In genomic region chr13:73331736-73332135, GRCm38 (mm10) we compare ENCODE assay signal across 8 mouse cellular contexts. TPM values are rescaled to one million over a fixed set of nuclear protein-coding genes. Genes with fewer than 3 reads are reported as not detected.
DNase-seq lines count a peak whose midpoint lies in the region; ATAC-seq and TF ChIP-seq lines count a peak whose summit lies in the region.

No protein-coding gene starts in this region.

- H3K9me3 ChIP-seq in lung, embryonic 14.5 days (ENCODE audit: low read depth, low read length) = no peaks in the 10 kb centered on the region
- no peaks in the 10 kb centered on the region for H3K9me3 ChIP-seq in intestine, postnatal 0 days (ENCODE audit: control insufficient read depth)

- TF ChIP-seq POLR2A in embryonic fibroblast, embryonic 13.5 days (IDR thresholded peaks at IDR 0.05; ENCODE audit: low read depth, low read length) = no peak; the same call in 1 of the 2 replicates
- TF ChIP-seq POLR2A in olfactory bulb, adult 2 months (IDR thresholded peaks at IDR 0.05; ENCODE audit: insufficient read depth, low read depth, low read length) = no peak

- H3K27me3 ChIP-seq in lung, embryonic 14.5 days (ENCODE audit: insufficient read depth, low read length) = no peaks in the 10 kb centered on the region
- no peaks in the 10 kb centered on the region for H3K27me3 ChIP-seq in intestine, postnatal 0 days (replicated peaks; ENCODE audit: control insufficient read depth, insufficient read depth, low read length)

- peaks cover 2% of the 10 kb centered on the region; the same call in 1 of the 2 replicates for H3K4me1 ChIP-seq in lung, embryonic 14.5 days (ENCODE audit: insufficient read depth)
- H3K4me1 ChIP-seq in embryonic fibroblast, embryonic 13.5 days (ENCODE audit: control insufficient read depth, insufficient read depth, low read length) = 0 out of 2 replicates have a peak, but pooled peaks cover 4% of the 10 kb centered on the region
- peaks cover 4% of the 10 kb centered on the region; the same call in 1 of the 2 replicates for H3K4me1 ChIP-seq in intestine, postnatal 0 days (replicated peaks; ENCODE audit: control insufficient read depth, insufficient read depth, low read length)
- peaks cover 5% of the 10 kb centered on the region for H3K4me1 ChIP-seq in olfactory bulb, adult 2 months (ENCODE audit: control insufficient read depth, insufficient read depth, low read length)

- peak overlapping the region; percentile 94 for H3K9ac ChIP-seq in lung, embryonic 14.5 days
- H3K9ac ChIP-seq in intestine, postnatal 0 days (ENCODE audit: low read depth, low read length) = peak overlapping the region; percentile 79

- H3K4me2 ChIP-seq in lung, embryonic 14.5 days = peak overlapping the region; percentile 86
- H3K4me2 ChIP-seq in intestine, postnatal 0 days (replicated peaks; ENCODE audit: low read depth) = peak overlapping the region; percentile 81

- H3K27ac ChIP-seq in lung, embryonic 14.5 days (ENCODE audit: low read depth) = no peak overlapping the region
- no peak overlapping the region for H3K27ac ChIP-seq in embryonic fibroblast, embryonic 13.5 days (ENCODE audit: insufficient read depth, low read length)
- H3K27ac ChIP-seq in intestine, postnatal 0 days (ENCODE audit: low read depth, low read length) = no peak overlapping the region
- H3K27ac ChIP-seq in olfactory bulb, adult 2 months (ENCODE audit: insufficient read depth, low read depth, low read length) = no peak overlapping the region

- no peak for DNase-seq in lung, embryonic 14.5 days
- DNase-seq in lung, postnatal 14 days = no peak
- no peak for DNase-seq in right cerebral cortex, adult 18-20 months
- no peak for DNase-seq in kidney, adult 11 months
- DNase-seq in spleen, postnatal 10 days (ENCODE audit: low spot score in 2 of 2) = no peak

- TF ChIP-seq CTCF in lung, embryonic 14.5 days (IDR thresholded peaks at IDR 0.05; ENCODE audit: low read depth) = no peak
- no peak for TF ChIP-seq CTCF in embryonic fibroblast, embryonic 13.5 days (IDR thresholded peaks at IDR 0.05; ENCODE audit: borderline replicate concordance, insufficient read depth, low read length)
- no peak for TF ChIP-seq CTCF in intestine, postnatal 0 days (IDR thresholded peaks at IDR 0.05; ENCODE audit: low read depth)
- TF ChIP-seq CTCF in olfactory bulb, adult 2 months (IDR thresholded peaks at IDR 0.05; ENCODE audit: insufficient read depth, low read depth, low read length) = no peak

- H3K4me3 ChIP-seq in lung, embryonic 14.5 days (ENCODE audit: low read depth, low read length) = peak overlapping the region; percentile 82
- H3K4me3 ChIP-seq in embryonic fibroblast, embryonic 13.5 days (ENCODE audit: insufficient read depth, low read length) = peak overlapping the region; percentile 89
- H3K4me3 ChIP-seq in intestine, postnatal 0 days (ENCODE audit: low read depth, low read length) = peak overlapping the region; percentile 75
- H3K4me3 ChIP-seq in olfactory bulb, adult 2 months (ENCODE audit: insufficient read depth, low read depth, low read length) = peak overlapping the region; percentile 68; the same call in 1 of the 2 replicates

- WGBS in lung, embryonic 14.5 days = 39% methylated on average over 3 of the region's 3 CpGs
- 29% methylated on average over 3 of the region's 3 CpGs for WGBS in intestine, postnatal 0 days
- WGBS in olfactory bulb, adult 2 months = 53% methylated on average over 3 of the region's 3 CpGs

- no peak for ATAC-seq in lung, embryonic 14.5 days (ENCODE audit: insufficient read depth)
- ATAC-seq in intestine, postnatal 0 days = no peak

- H3K36me3 ChIP-seq in lung, embryonic 14.5 days (ENCODE audit: insufficient read depth) = 0 out of 2 replicates have a peak, but pooled peaks cover 3% of the 10 kb centered on the region
- H3K36me3 ChIP-seq in intestine, postnatal 0 days (ENCODE audit: control insufficient read depth, insufficient read depth) = no peaks in the 10 kb centered on the region; the same call in 1 of the 2 replicates

RNA-seq across cellular contexts. Expression of gene Ndufs6, which starts 3.4 kb away (rescaled TPM):
- 391 and 409 TPM in 2 replicates for polyA plus RNA-seq in lung, embryonic 14.5 days (2014; fragmentation: Nextera tagmentation; extraction: Ambion mirVana)
- polyA plus RNA-seq in embryonic fibroblast, embryonic 13.5 days (2011; ENCODE audit: insufficient read length, low read depth, missing spikeins) = 102 and 111 TPM in 2 replicates
- 555 and 577 TPM in 2 replicates for polyA plus RNA-seq in intestine, postnatal 0 days (2015; fragmentation: Nextera tagmentation; extraction: Ambion mirVana)
- polyA plus RNA-seq in olfactory bulb, adult 2 months (2012; ENCODE audit: insufficient read depth, insufficient read length, low replicate concordance, missing spikeins) = not detected in 2 replicates

RNA-seq across cellular contexts. Expression of gene Mrpl36, which starts 3.4 kb away (rescaled TPM):
- 139 and 147 TPM in 2 replicates for polyA plus RNA-seq in lung, embryonic 14.5 days (2014; fragmentation: Nextera tagmentation; extraction: Ambion mirVana)
- polyA plus RNA-seq in embryonic fibroblast, embryonic 13.5 days (2011; ENCODE audit: insufficient read length, low read depth, missing spikeins) = 35.8 and 39.2 TPM in 2 replicates
- 117 and 118 TPM in 2 replicates for polyA plus RNA-seq in intestine, postnatal 0 days (2015; fragmentation: Nextera tagmentation; extraction: Ambion mirVana)
- polyA plus RNA-seq in olfactory bulb, adult 2 months (2012; ENCODE audit: insufficient read depth, insufficient read length, low replicate concordance, missing spikeins) = not detected in 2 replicates

Comparison
In these comparisons a context has a peak if more than half of its experiments do, and no peak if none do; other contexts are left out.
1. RNA of gene Mrpl36, which starts 3.4 kb away (polyA plus RNA-seq): 139 to 147 TPM in lung, embryonic 14.5 days, 117 to 118 TPM in intestine, postnatal 0 days and 35.8 to 39.2 TPM in embryonic fibroblast, embryonic 13.5 days; not detected in olfactory bulb, adult 2 months; every median in the first group is over 10 times any median in the second.
2. Peak in every context shown above with its lines, with median percentiles within 50 percentile points of each other: H3K4me3 ChIP-seq.